Mouse (Mus musculus): ENCODE measurements around the gene Gfap. TPM values are rescaled to one million over a fixed set of nuclear protein-coding genes. Genes with fewer than 3 reads are reported as not detected.

Gfap gene
- total and polyA plus RNA-seq, 2 experiments from 2014 or later: 0.10 TPM; not detected in 1

DNA sequence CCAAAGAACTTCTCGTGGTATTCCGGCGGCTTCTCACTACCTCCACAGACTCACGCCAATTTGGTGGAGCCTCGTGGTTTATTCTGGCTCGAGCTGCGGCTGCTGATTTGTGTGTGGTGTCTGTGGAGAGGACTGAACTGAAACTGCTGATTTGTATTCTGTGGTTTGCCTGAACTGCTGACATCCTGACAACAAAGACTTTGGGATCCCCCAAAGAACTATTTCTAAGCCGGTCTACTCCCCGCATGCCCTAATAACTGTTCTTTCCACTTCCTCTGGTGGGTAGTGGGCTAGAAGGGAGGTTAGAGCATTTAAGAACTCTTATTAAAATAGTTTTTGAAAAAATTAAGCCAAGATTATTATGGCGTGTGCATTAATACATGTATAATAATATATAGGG lies 30.0 kb upstream of the Gfap start:
- Histone ChIP-seq H3K27me3 (ENCODE audit: control insufficient read depth, insufficient read depth, low read length) (0 out of 2 replicates have a peak, but pooled peaks cover 2% of the 10 kb centered on the region), H3K9ac (replicated peaks; ENCODE audit: low read depth, low read length) (no peak overlapping the region), H3K4me1 (ENCODE audit: control insufficient read depth, insufficient read depth) (no peaks in the 10 kb centered on the region), H3K4me2 (ENCODE audit: low read depth, low read length) (no peak overlapping the region), H3K4me3 (ENCODE audit: low read depth, low read length) (no peak overlapping the region), H3K36me3 (replicated peaks; ENCODE audit: control insufficient read depth, insufficient read depth, low read length) (no peaks in the 10 kb centered on the region), H3K9me3 (replicated peaks; ENCODE audit: control insufficient read depth, low read length) (no peaks in the 10 kb centered on the region), H3K27ac (ENCODE audit: low read depth) (no peak overlapping the region)
- ATAC-seq (ENCODE audit: insufficient read depth, low read depth) (no peak), DNase-seq (ENCODE audit: low spot score) (no peak)
- 77% methylated on average over 10 of the region's 10 CpGs for WGBS
- no peak for TF ChIP-seq CTCF (IDR thresholded peaks at IDR 0.05; ENCODE audit: low read depth)
- no peak for TF ChIP-seq EP300 (IDR thresholded peaks at IDR 0.05; ENCODE audit: low read depth)

DNA sequence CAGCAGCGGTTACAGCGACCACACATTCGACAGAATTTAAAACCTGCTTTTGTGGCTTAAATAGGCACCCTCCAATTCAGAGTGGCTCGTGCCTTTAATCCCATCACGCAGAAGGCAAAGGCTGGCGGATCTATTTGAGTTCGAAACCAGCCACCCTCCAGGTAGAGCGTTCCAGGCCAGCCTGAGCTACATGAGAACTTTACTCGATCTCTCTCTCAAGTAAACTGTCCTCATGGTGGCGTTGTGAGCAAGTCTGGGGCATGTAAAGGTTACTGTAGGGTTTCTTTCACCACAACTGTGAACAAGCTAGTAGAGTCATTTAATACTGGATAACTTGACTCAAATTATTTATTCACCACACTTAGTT lies 24.6 kb upstream of the Gfap start:
- peak overlapping the region; percentile 73 for H3K27ac ChIP-seq (ENCODE audit: low read depth)
- H3K4me3 ChIP-seq (ENCODE audit: low read depth, low read length): peak overlapping the region; percentile 73
- WGBS: 1% methylated on average over 10 of the region's 10 CpGs
- peaks cover 4% of the 10 kb centered on the region for H3K4me1 ChIP-seq (ENCODE audit: control insufficient read depth, insufficient read depth)
- peak; percentile 15 for TF ChIP-seq CTCF (IDR thresholded peaks at IDR 0.05; ENCODE audit: low read depth)
- no peak for TF ChIP-seq EP300 (IDR thresholded peaks at IDR 0.05; ENCODE audit: low read depth)
- no peaks in the 10 kb centered on the region for H3K27me3 ChIP-seq (ENCODE audit: control insufficient read depth, insufficient read depth, low read length)
- DNase-seq (ENCODE audit: low spot score) (peak; percentile 40), ATAC-seq (ENCODE audit: insufficient read depth, low read depth) (peak; percentile 44)
- no peaks in the 10 kb centered on the region for H3K9me3 ChIP-seq (replicated peaks; ENCODE audit: control insufficient read depth, low read length)
- H3K9ac ChIP-seq (replicated peaks; ENCODE audit: low read depth, low read length): peak overlapping the region; percentile 47
- no peaks in the 10 kb centered on the region; the same call in 1 of the 2 replicates for H3K36me3 ChIP-seq (replicated peaks; ENCODE audit: control insufficient read depth, insufficient read depth, low read length)
- peak overlapping the region; percentile 67 for H3K4me2 ChIP-seq (ENCODE audit: low read depth, low read length)

DNA sequence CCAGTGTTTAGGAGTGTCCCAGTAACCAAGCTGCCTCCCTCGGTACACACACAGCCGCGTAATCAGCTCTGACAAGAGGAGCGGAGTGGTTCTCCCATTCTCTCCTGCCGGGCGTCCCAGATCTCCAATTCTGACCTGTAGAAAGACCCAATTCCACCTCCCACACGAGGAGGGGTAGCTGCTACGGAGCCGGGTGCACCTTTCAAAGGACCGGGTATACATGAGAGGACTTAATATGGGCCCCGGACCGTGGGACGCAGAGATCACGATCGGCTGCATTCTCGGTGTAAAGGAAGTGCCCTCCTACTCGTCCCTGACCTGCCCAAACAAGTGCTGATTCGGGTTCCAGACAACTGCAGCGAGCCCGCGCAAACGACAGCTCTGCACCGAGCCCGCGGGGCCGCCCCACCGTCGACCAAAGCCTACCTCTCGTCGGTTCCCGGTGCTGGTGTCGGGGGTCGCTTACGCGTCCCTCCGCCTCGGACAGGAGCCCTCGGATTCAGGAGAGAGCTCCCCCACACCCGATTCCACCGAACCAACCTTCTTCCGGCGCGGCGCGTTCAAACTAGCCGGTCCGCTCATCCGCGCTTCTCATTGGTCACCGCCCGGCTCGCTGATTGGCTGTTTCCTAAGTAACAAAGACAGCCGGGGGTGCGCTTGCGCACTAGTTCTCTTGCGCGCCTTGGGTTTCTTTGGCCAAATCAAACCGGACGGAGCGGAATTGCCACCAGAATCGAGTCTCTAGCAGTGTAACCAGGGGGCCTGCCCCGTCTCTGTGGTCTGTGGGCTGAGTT lies 24.0 kb upstream of the Gfap start, which contains the start of gene Kif18b:
Gene Kif18b (minus strand): TSS at position 568 of the 794 bp plus-strand sequence.
- Histone ChIP-seq H3K9ac (replicated peaks; ENCODE audit: low read depth, low read length) (peak within 1 kb of the TSS; percentile 59), H3K4me1 (ENCODE audit: control insufficient read depth, insufficient read depth) (peaks cover 4% of the 10 kb centered on the region), H3K36me3 (replicated peaks; ENCODE audit: control insufficient read depth, insufficient read depth, low read length) (no peaks in the 10 kb centered on the region; the same call in 1 of the 2 replicates), H3K4me3 (ENCODE audit: low read depth, low read length) (peak within 1 kb of the TSS; percentile 73), H3K9me3 (replicated peaks; ENCODE audit: control insufficient read depth, low read length) (no peaks in the 10 kb centered on the region), H3K27ac (ENCODE audit: low read depth) (peak within 1 kb of the TSS; percentile 73), H3K27me3 (ENCODE audit: control insufficient read depth, insufficient read depth, low read length) (no peaks in the 10 kb centered on the region), H3K4me2 (ENCODE audit: low read depth, low read length) (peak within 1 kb of the TSS; percentile 67)
- TF ChIP-seq CTCF (IDR thresholded peaks at IDR 0.05; ENCODE audit: low read depth) (no peak), EP300 (IDR thresholded peaks at IDR 0.05; ENCODE audit: low read depth) (no peak)
- under 1% methylated on average over 62 of the region's 62 CpGs for WGBS
- DNase-seq (ENCODE audit: low spot score): peak; percentile 96
- peak; percentile 95 for ATAC-seq (ENCODE audit: insufficient read depth, low read depth)

DNA sequence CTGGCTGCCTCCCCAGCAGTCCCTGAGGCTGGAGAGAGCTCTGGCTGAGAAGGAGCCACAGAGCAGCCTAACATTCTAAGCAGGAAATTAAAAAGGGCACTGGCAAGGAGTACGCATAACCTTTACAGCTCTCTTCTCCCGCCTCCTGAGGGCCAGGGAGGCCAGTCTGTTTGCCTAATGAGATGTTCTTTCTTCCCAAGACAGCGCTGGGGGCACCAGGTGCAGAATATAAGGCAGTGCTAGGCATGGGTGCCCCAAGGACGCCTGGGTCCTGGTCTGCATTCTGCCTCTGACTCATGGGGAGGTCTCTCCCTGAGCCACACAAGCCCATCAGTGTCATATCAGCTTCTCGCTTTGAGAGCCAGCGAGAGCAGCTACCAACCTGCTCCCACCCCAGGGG lies 20.8 kb upstream of the Gfap start:
- ATAC-seq (ENCODE audit: insufficient read depth, low read depth): no peak
- Histone ChIP-seq H3K4me3 (ENCODE audit: low read depth, low read length) (no peak overlapping the region), H3K27ac (ENCODE audit: low read depth) (no peak overlapping the region), H3K9ac (replicated peaks; ENCODE audit: low read depth, low read length) (no peak overlapping the region), H3K36me3 (replicated peaks; ENCODE audit: control insufficient read depth, insufficient read depth, low read length) (no peaks in the 10 kb centered on the region; the same call in 1 of the 2 replicates), H3K27me3 (ENCODE audit: control insufficient read depth, insufficient read depth, low read length) (no peaks in the 10 kb centered on the region), H3K9me3 (replicated peaks; ENCODE audit: control insufficient read depth, low read length) (no peaks in the 10 kb centered on the region), H3K4me2 (ENCODE audit: low read depth, low read length) (no peak overlapping the region), H3K4me1 (ENCODE audit: control insufficient read depth, insufficient read depth) (peaks cover 4% of the 10 kb centered on the region)
- no peak for DNase-seq (ENCODE audit: low spot score)
- TF ChIP-seq EP300 (IDR thresholded peaks at IDR 0.05; ENCODE audit: low read depth) (no peak), CTCF (IDR thresholded peaks at IDR 0.05; ENCODE audit: low read depth) (no peak)
- 78% methylated on average over 6 of the region's 6 CpGs for WGBS

DNA sequence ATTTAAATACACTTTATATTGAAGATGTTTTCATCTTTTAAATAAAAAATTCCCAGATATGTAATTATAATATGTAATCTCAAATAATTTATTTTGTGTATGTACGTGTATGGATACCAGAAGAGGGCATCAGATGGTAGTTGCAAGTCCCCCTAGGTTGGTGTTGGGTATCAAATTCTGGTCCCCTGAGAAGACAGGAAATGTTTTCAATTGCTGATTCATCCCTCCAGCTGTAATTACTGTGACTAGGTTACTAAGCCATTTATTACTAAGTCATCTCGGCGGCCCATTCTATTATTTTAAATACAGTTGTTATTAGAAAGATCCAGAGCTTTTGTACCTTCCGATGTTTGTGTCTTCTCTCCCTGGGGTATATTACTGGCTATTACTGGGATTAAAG lies 17.4 kb upstream of the Gfap start:
- H3K4me2 ChIP-seq (ENCODE audit: low read depth, low read length): no peak overlapping the region
- peaks cover 30% of the 10 kb centered on the region for H3K36me3 ChIP-seq (replicated peaks; ENCODE audit: control insufficient read depth, insufficient read depth, low read length)
- H3K4me3 ChIP-seq (ENCODE audit: low read depth, low read length): no peak overlapping the region
- 90% methylated on average over 4 of the region's 4 CpGs for WGBS
- no peak overlapping the region for H3K9ac ChIP-seq (replicated peaks; ENCODE audit: low read depth, low read length)
- no peaks in the 10 kb centered on the region for H3K4me1 ChIP-seq (ENCODE audit: control insufficient read depth, insufficient read depth)
- TF ChIP-seq EP300 (IDR thresholded peaks at IDR 0.05; ENCODE audit: low read depth) (no peak), CTCF (IDR thresholded peaks at IDR 0.05; ENCODE audit: low read depth) (no peak)
- no peaks in the 10 kb centered on the region for H3K27me3 ChIP-seq (ENCODE audit: control insufficient read depth, insufficient read depth, low read length)
- no peak overlapping the region for H3K27ac ChIP-seq (ENCODE audit: low read depth)
- DNase-seq (ENCODE audit: low spot score) (no peak), ATAC-seq (ENCODE audit: insufficient read depth, low read depth) (no peak)
- H3K9me3 ChIP-seq (replicated peaks; ENCODE audit: control insufficient read depth, low read length): no peaks in the 10 kb centered on the region

Data from heart, postnatal 0 days (tissue).